ENCODE assay signal across 8 mouse cellular contexts in genomic region chr2:180700457-180700856, GRCm38 (mm10). TPM values are rescaled to one million over a fixed set of nuclear protein-coding genes. Genes with fewer than 3 reads are reported as not detected.
DNase-seq lines count a peak whose midpoint lies in the region; ATAC-seq and TF ChIP-seq lines count a peak whose summit lies in the region.

No protein-coding gene starts in this region.

- no peak for TF ChIP-seq CTCF in G1E (IDR thresholded peaks at IDR 0.05; ENCODE audit: low read depth, low read length)

- H3K27ac ChIP-seq in hindbrain, embryonic 14.5 days = no peak overlapping the region
- peak overlapping the region; percentile 96 for H3K27ac ChIP-seq in liver, embryonic 16.5 days (ENCODE audit: low read length)

- WGBS in hindbrain, embryonic 14.5 days = 79% methylated on average over 5 of the region's 5 CpGs
- WGBS in liver, embryonic 16.5 days (ENCODE audit: insufficient replicate concordance) = 40% methylated on average over 5 of the region's 5 CpGs

- peak overlapping the region; percentile 98 for H3K9ac ChIP-seq in hindbrain, embryonic 14.5 days
- peak overlapping the region; percentile 91 for H3K9ac ChIP-seq in liver, embryonic 16.5 days (ENCODE audit: low read depth, low read length)

- H3K4me2 ChIP-seq in hindbrain, embryonic 14.5 days (replicated peaks) = peak overlapping the region; percentile 80
- H3K4me2 ChIP-seq in liver, embryonic 16.5 days (ENCODE audit: low read depth, low read length) = peak overlapping the region; percentile 94

- peak; percentile 67 for DNase-seq in heart, adult 11 months
- DNase-seq in heart, postnatal 25 days (ENCODE audit: low spot score) = no peak
- DNase-seq in G1E (ENCODE audit: low spot score) = no peak
- DNase-seq in hindbrain, embryonic 14.5 days (ENCODE audit: low spot score) = no peak
- no peak for DNase-seq in ovary, postnatal 36 days (ENCODE audit: low spot score)
- DNase-seq in right cerebral cortex, postnatal 14 days = no peak
- no peak for DNase-seq in urinary bladder, postnatal 10 days (ENCODE audit: low spot score)

- peak overlapping the region; percentile 85 for H3K4me3 ChIP-seq in G1E (ENCODE audit: low read depth, low read length)
- H3K4me3 ChIP-seq in hindbrain, embryonic 14.5 days (replicated peaks; ENCODE audit: low read length) = peak overlapping the region; percentile 96
- peak overlapping the region; percentile 88 for H3K4me3 ChIP-seq in liver, embryonic 16.5 days (ENCODE audit: low read depth, low read length)

- ATAC-seq in G1E (ENCODE audit: extremely low read depth, insufficient number of reproducible peaks, low FRiP score, poor library complexity, severe bottlenecking) = no peak
- no peak for ATAC-seq in hindbrain, embryonic 14.5 days (ENCODE audit: low FRiP score)
- ATAC-seq in liver, embryonic 16.5 days (ENCODE audit: low read depth) = no peak

- H3K27me3 ChIP-seq in G1E (ENCODE audit: insufficient read depth, low read length) = no peaks in the 10 kb centered on the region
- no peaks in the 10 kb centered on the region for H3K27me3 ChIP-seq in hindbrain, embryonic 14.5 days (ENCODE audit: control insufficient read depth, insufficient read depth, low read length)
- H3K27me3 ChIP-seq in liver, embryonic 16.5 days (ENCODE audit: control insufficient read depth, insufficient read depth, low read depth, low read length) = no peaks in the 10 kb centered on the region

- no peaks in the 10 kb centered on the region for H3K9me3 ChIP-seq in G1E (replicated peaks)
- H3K9me3 ChIP-seq in hindbrain, embryonic 14.5 days (ENCODE audit: control insufficient read depth, low read length) = no peaks in the 10 kb centered on the region
- no peaks in the 10 kb centered on the region for H3K9me3 ChIP-seq in liver, embryonic 16.5 days (replicated peaks; ENCODE audit: control insufficient read depth, low read length)

- H3K4me1 ChIP-seq in G1E (ENCODE audit: insufficient read depth, low read depth, low read length) = peaks cover 74% of the 10 kb centered on the region
- peaks cover 30% of the 10 kb centered on the region for H3K4me1 ChIP-seq in hindbrain, embryonic 14.5 days (replicated peaks; ENCODE audit: control insufficient read depth, insufficient read depth, low read length)
- H3K4me1 ChIP-seq in liver, embryonic 16.5 days (ENCODE audit: control insufficient read depth, low read depth, low read length) = peaks cover 63% of the 10 kb centered on the region

- intact Hi-C loops in heart, postnatal 25 days (cut with DNase I) = loop anchor here (2.0 to 10.0 kb wide), 2 partner anchors 22 to 436 kb away; no protein-coding TSS in a partner anchor

- peaks cover 60% of the 10 kb centered on the region for H3K36me3 ChIP-seq in G1E (replicated peaks)
- H3K36me3 ChIP-seq in hindbrain, embryonic 14.5 days (replicated peaks; ENCODE audit: control insufficient read depth, insufficient read depth) = no peaks in the 10 kb centered on the region
- no peaks in the 10 kb centered on the region; the same call in 1 of the 2 replicates for H3K36me3 ChIP-seq in liver, embryonic 16.5 days (ENCODE audit: control insufficient read depth, insufficient read depth)

RNA-seq across cellular contexts. Expression of gene Dido1, which starts 9.3 kb away (rescaled TPM):
- total RNA-seq in heart, postnatal 25 days (2021) = 10 to 100 TPM; 27.2 to 31.4 TPM
- total RNA-seq in G1E (2014; fragmentation: Nextera tagmentation) = 57.3 and 66.5 TPM in 2 replicates
- total RNA-seq in G1E (2017) = 53.6 and 62.3 TPM in 2 replicates
- polyA plus RNA-seq in G1E (2012) = 19.4 and 21.4 TPM in 2 replicates
- polyA plus RNA-seq in hindbrain, embryonic 14.5 days (2014; fragmentation: Nextera tagmentation; extraction: Ambion mirVana) = 26.6 and 27.1 TPM in 2 replicates
- 12.6 and 12.9 TPM in 2 replicates for polyA plus RNA-seq in liver, embryonic 16.5 days (2015; fragmentation: Nextera tagmentation; extraction: Ambion mirVana)

RNA-seq across cellular contexts. Expression of gene Gid8, which starts 9.5 kb away (rescaled TPM):
- total RNA-seq in heart, postnatal 25 days (2021) = 10 to 100 TPM; 62.9 to 64.3 TPM
- total RNA-seq in G1E (2014; fragmentation: Nextera tagmentation) = 68.9 and 79.7 TPM in 2 replicates
- total RNA-seq in G1E (2017) = 70.2 and 78.3 TPM in 2 replicates
- polyA plus RNA-seq in G1E (2012) = 29.3 and 35.5 TPM in 2 replicates
- polyA plus RNA-seq in hindbrain, embryonic 14.5 days (2014; fragmentation: Nextera tagmentation; extraction: Ambion mirVana) = 56.3 and 56.7 TPM in 2 replicates
- polyA plus RNA-seq in liver, embryonic 16.5 days (2015; fragmentation: Nextera tagmentation; extraction: Ambion mirVana) = 101 and 112 TPM in 2 replicates

RNA-seq across cellular contexts. Expression of gene Slc17a9, which starts 24.6 kb away (rescaled TPM):
- under 1 TPM in 1 of 2 experiments, not detected in 1; 0.39 TPM for total RNA-seq in heart, postnatal 25 days (2021)
- total RNA-seq in G1E (2014; fragmentation: Nextera tagmentation) = 1.2 and 2.0 TPM in 2 replicates
- total RNA-seq in G1E (2017) = 0.06 TPM in 1 of 2 replicates, not detected in the other
- polyA plus RNA-seq in G1E (2012) = 0.26 and 0.36 TPM in 2 replicates
- polyA plus RNA-seq in hindbrain, embryonic 14.5 days (2014; fragmentation: Nextera tagmentation; extraction: Ambion mirVana) = 0.16 and 0.37 TPM in 2 replicates
- 10.4 and 10.8 TPM in 2 replicates for polyA plus RNA-seq in liver, embryonic 16.5 days (2015; fragmentation: Nextera tagmentation; extraction: Ambion mirVana)

RNA-seq across cellular contexts. Expression of gene Tcfl5, which starts 57.9 kb away (rescaled TPM):
- total RNA-seq in heart, postnatal 25 days (2021) = under 1 TPM in 1 of 2 experiments, not detected in 1; 0.17 TPM
- total RNA-seq in G1E (2014; fragmentation: Nextera tagmentation) (not detected in 2 replicates), G1E (2017) (0.05 TPM in 1 of 2 replicates, not detected in the other)
- polyA plus RNA-seq in G1E (2012) = not detected in 2 replicates
- polyA plus RNA-seq in hindbrain, embryonic 14.5 days (2014; fragmentation: Nextera tagmentation; extraction: Ambion mirVana) = 0.87 and 0.99 TPM in 2 replicates
- 0.07 TPM in 1 of 2 replicates, not detected in the other for polyA plus RNA-seq in liver, embryonic 16.5 days (2015; fragmentation: Nextera tagmentation; extraction: Ambion mirVana)
